Mouse (Mus musculus) adrenal gland, postnatal 14 days (tissue): ENCODE data around the gene Whrn. TPM values are rescaled to one million over a fixed set of nuclear protein-coding genes. Genes with fewer than 3 reads are reported as not detected.

Experiments
- DNase-seq: peaks from one replicate; pipeline ENCODE4 v3.0.0; 2021; ENCODE audit warnings: mixed read lengths
- total RNA-seq: library from RNA; stranded (reverse); gene quantifications from 2 replicates; pipeline ENCODE4 v1.2.3, GENCODE M21; 2021

The Whrn gene
- total RNA-seq, 1 experiment from 2014 or later = 26.5 TPM

GRCm38 (mm10) chr4:63405683-63406082, 90.1 kb downstream of the Whrn start:
- no peak for DNase-seq

- DNase-seq = no peak
Observed at GRCm38 (mm10) chr4:63405051-63405450, 90.7 kb downstream of the Whrn start.

- DNase-seq = peak; percentile 39
Observed at GRCm38 (mm10) chr4:63404205-63404604, 91.6 kb downstream of the Whrn start.

- DNase-seq = peak; percentile 95
Observed at GRCm38 (mm10) chr4:63403040-63403959, 92.5 kb downstream of the Whrn start, which contains the start of gene Akna. Gene Akna (minus strand): TSS chr4:63403354.

GRCm38 (mm10) chr4:63402558-63402957, 93.2 kb downstream of the Whrn start:
- DNase-seq = peak; percentile 44

- DNase-seq = no peak
Observed at GRCm38 (mm10) chr4:63402056-63402455, 93.7 kb downstream of the Whrn start.

GRCm38 (mm10) chr4:63401620-63402019, 94.2 kb downstream of the Whrn start:
- DNase-seq = no peak

GRCm38 (mm10) chr4:63400541-63401306, 95.1 kb downstream of the Whrn start:
- DNase-seq = no peak

- DNase-seq = no peak
Observed at GRCm38 (mm10) chr4:63399691-63400270, 96.0 kb downstream of the Whrn start.

- DNase-seq = peak; percentile 46
Observed at GRCm38 (mm10) chr4:63398854-63399609, 96.8 kb downstream of the Whrn start.

GRCm38 (mm10) chr4:63397981-63398537, 97.7 kb downstream of the Whrn start:
- DNase-seq = no peak

- no peak for DNase-seq
Observed at GRCm38 (mm10) chr4:63391322-63391721, 104.5 kb downstream of the Whrn start.

- no peak for DNase-seq
Observed at GRCm38 (mm10) chr4:63389887-63390528, 105.8 kb downstream of the Whrn start.

- no peak for DNase-seq
Observed at GRCm38 (mm10) chr4:63389121-63389886, 106.5 kb downstream of the Whrn start.

- no peak for DNase-seq
Observed at GRCm38 (mm10) chr4:63388029-63388428, 107.8 kb downstream of the Whrn start.

GRCm38 (mm10) chr4:63385784-63386183, 110.0 kb downstream of the Whrn start:
- no peak for DNase-seq

- peak; percentile 50 for DNase-seq
Observed at GRCm38 (mm10) chr4:63385253-63385652, 110.5 kb downstream of the Whrn start.

- DNase-seq = no peak
Observed at GRCm38 (mm10) chr4:63384262-63384661, 111.5 kb downstream of the Whrn start.

- no peak for DNase-seq
Observed at GRCm38 (mm10) chr4:63383474-63383873, 112.3 kb downstream of the Whrn start.

- DNase-seq = no peak
Observed at GRCm38 (mm10) chr4:63382676-63383369, 113.0 kb downstream of the Whrn start.
